Mouse (Mus musculus): ENCODE measurements at regions not wholly inside any gene's neighbourhood (a gene's known extent, or its start where the extent isn't known, plus 50 kb on each side); places are given as distances from the start of the nearest gene placed in this dataset.

- TF ChIP-seq CTCF (conservative IDR thresholded peaks at IDR 0.05; ENCODE audit: low read length) (no peak), POU5F1 (IDR thresholded peaks at IDR 0.05; ENCODE audit: borderline replicate concordance, low read length) (no peak)
These were observed 167.5 kb downstream of the Bcl11a start for GRCm38 (mm10) chr11:24245390-24245789.

Measured in E14TG2a.4 (cell line).